Mouse (Mus musculus) forebrain, embryonic 13.5 days (tissue): ENCODE measurements around the gene Tbc1d23. TPM values are rescaled to one million over a fixed set of nuclear protein-coding genes. Genes with fewer than 3 reads are reported as not detected.
"Not testable (repeated sequence)": the region's sequence is repeated elsewhere in the genome, so short reads cannot be mapped to it uniquely, and the experiment has no call there.

Experiments
- ATAC-seq: fragments of 200-750 bp; cut with Nextera tagmentation; 2 replicates; pipeline ENCODE4 v1.8.0; 2017
- H3K27ac ChIP-seq: fragments of 300-500 bp; sonication (generic); 2 replicates; pipeline ENCODE4 v1.5.1; 2015; ENCODE audit warnings: inconsistent platforms, mild to moderate bottlenecking, moderate library complexity
- H3K27me3 ChIP-seq: fragments of 300-500 bp; sonication (generic); 2 replicates; pipeline ENCODE4 v1.6.1; 2015; ENCODE audit warnings: mild to moderate bottlenecking, inconsistent platforms
- H3K36me3 ChIP-seq: fragments of 300-500 bp; sonication (generic); 2 replicates; pipeline ENCODE4 v1.6.1; 2015; ENCODE audit warnings: mild to moderate bottlenecking, inconsistent platforms; ENCODE audit not compliant: poor library complexity, severe bottlenecking
- H3K4me1 ChIP-seq: fragments of 300-500 bp; sonication (generic); 2 replicates; pipeline ENCODE4 v1.6.1; 2015; ENCODE audit warnings: inconsistent platforms
- H3K4me2 ChIP-seq: fragments of 300-500 bp; sonication (generic); 2 replicates; pipeline ENCODE4 v1.6.1; 2015; ENCODE audit warnings: inconsistent platforms, mild to moderate bottlenecking, moderate library complexity
- H3K4me3 ChIP-seq: fragments of 300-500 bp; sonication (generic); 2 replicates; pipeline ENCODE4 v1.5.1; 2015; ENCODE audit warnings: mild to moderate bottlenecking, inconsistent platforms
- H3K9ac ChIP-seq: fragments of 300-500 bp; sonication (generic); 2 replicates; pipeline ENCODE4 v1.6.1; 2015; ENCODE audit warnings: mild to moderate bottlenecking, inconsistent platforms
- H3K9me3 ChIP-seq: fragments of 300-500 bp; sonication (generic); replicated peaks from 2 replicates; pipeline ENCODE4 v1.6.1; 2016; ENCODE audit warnings: inconsistent platforms
- WGBS: fragments of 180-500 bp; shearing (Covaris S2); methylation state at CpG from one replicate; pipeline ENCODE4 v1.1.7; 2015; 5-methylcytosine and 5-hydroxymethylcytosine counted together
- polyA plus RNA-seq: library from polyadenylated mRNA; unstranded; fragments of >200 nt; fragmentation: Nextera tagmentation; extraction: Ambion mirVana; gene quantifications from 2 replicates; pipeline ENCODE4 v1.2.1, GENCODE M21; 2015

Gene Tbc1d23
- polyA plus RNA-seq, 1 experiment from 2014 or later = 26.5 TPM

DNA sequence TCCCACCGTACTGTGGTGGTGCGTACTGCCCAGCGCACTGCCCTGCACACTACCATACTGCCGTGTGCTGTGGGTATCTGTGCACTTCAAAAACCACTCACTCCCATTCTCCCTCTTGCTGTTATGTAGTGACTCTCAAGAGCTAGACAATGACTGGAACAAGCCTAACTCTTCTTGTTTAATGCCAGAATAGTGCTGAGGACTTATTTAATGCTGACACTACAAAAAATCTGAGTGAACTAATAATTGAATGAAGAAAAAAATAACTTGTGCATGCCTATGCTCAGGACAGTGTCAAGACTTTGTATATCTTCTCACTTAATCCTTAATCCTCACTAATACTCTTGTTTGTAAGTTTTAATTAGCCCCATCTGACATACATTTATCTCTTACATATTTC is 16.2 kb upstream of the Tbc1d23 start:
- Histone ChIP-seq H3K4me1 (no peaks in the 10 kb centered on the region), H3K27ac (no peak overlapping the region), H3K9ac (no peak overlapping the region), H3K27me3 (0 out of 2 replicates have a peak, but pooled peaks cover 6% of the 10 kb centered on the region), H3K4me3 (no peak overlapping the region), H3K36me3 (no peaks in the 10 kb centered on the region), H3K4me2 (no peak overlapping the region), H3K9me3 (no peaks in the 10 kb centered on the region)
- 93% methylated on average over 4 of the region's 4 CpGs for WGBS
- ATAC-seq = no peak

DNA sequence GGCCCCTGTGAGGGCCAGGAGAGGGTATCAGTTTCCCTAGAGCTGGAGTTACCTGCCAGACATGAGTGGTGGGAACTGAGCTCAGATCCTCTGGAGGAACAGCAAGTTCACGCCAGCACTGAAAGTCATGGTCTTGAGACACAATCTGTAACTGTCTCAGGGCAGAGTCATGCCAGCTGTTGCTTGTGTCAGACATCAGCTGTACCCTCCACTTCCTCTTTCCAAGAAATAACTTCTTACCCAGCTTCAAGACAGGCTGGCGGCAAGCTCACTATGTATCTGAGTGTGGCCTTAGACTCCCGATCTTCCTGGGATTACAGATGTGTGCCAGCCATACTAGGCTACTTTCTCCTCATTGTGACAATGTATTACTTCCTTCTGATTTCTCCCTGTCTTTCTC is 15.3 kb upstream of the Tbc1d23 start:
- no peaks in the 10 kb centered on the region for H3K9me3 ChIP-seq
- no peaks in the 10 kb centered on the region for H3K4me1 ChIP-seq
- H3K4me3 ChIP-seq = no peak overlapping the region
- no peaks in the 10 kb centered on the region for H3K36me3 ChIP-seq
- H3K9ac ChIP-seq = no peak overlapping the region
- ATAC-seq = no peak
- H3K4me2 ChIP-seq = no peak overlapping the region
- 95% methylated on average over 3 of the region's 3 CpGs for WGBS
- H3K27me3 ChIP-seq = 0 out of 2 replicates have a peak, but pooled peaks cover 6% of the 10 kb centered on the region
- H3K27ac ChIP-seq = no peak overlapping the region

DNA sequence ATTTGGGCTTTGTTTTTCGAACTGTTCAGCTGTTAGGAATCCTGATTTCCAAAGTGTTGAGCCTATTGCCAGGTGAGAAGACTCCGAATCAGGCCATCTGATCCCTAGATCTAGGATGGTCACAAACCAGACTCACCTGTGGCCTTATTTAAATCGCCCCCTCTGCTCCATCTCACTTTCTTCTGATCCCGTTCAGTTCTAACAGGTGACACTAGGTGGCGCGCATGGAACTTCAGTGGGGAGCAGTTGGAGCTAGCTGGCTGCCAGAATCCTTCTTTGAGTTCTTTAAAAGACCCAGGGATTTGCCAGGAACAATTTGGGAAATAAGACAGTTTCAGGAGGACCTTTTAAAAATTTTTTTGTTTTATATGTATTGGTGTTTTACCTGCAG is 12.5 kb upstream of the Tbc1d23 start:
- 16% methylated on average over 6 of the region's 6 CpGs for WGBS
- H3K9me3 ChIP-seq = no peaks in the 10 kb centered on the region
- H3K4me1 ChIP-seq = no peaks in the 10 kb centered on the region
- ATAC-seq = peak; percentile 83
- H3K4me2 ChIP-seq = no peak overlapping the region
- no peak overlapping the region for H3K9ac ChIP-seq
- 0 out of 2 replicates have a peak, but pooled peaks cover 6% of the 10 kb centered on the region for H3K27me3 ChIP-seq
- no peak overlapping the region for H3K4me3 ChIP-seq
- H3K27ac ChIP-seq = no peak overlapping the region
- no peaks in the 10 kb centered on the region for H3K36me3 ChIP-seq

DNA sequence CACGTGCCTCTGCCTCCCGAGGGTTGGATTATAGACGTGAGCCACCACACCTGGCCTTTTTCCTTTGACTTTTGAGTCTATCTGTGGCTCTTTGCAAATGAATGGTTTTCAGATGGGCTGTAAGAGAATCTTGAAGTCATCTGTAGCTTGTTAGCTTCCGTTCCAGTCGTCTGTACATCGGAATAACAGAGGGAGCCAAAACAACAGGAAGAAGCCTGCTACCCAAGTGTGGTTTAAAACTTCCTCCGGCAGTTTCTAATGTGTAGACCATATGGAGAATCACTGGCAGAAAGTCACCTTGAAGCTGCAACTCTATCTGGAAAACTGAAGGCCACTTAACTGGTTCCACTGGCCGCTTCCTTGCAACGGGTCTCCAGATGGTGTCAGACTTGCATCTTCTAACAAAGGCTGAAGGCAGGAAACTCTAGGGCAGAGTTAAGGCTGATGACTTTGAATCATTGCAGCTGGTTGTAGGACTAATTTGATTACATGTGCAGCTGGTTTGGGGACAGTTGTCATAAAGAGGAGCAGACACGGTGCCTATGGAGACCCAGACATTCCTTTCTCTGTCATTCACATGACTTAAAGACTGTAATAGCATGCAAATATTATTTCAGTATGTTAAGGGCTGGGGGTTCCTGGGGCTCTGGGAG is 12.0 kb upstream of the Tbc1d23 start:
- no peaks in the 10 kb centered on the region for H3K4me1 ChIP-seq
- ATAC-seq = peak; percentile 33
- WGBS = 65% methylated on average over 10 of the region's 10 CpGs

DNA sequence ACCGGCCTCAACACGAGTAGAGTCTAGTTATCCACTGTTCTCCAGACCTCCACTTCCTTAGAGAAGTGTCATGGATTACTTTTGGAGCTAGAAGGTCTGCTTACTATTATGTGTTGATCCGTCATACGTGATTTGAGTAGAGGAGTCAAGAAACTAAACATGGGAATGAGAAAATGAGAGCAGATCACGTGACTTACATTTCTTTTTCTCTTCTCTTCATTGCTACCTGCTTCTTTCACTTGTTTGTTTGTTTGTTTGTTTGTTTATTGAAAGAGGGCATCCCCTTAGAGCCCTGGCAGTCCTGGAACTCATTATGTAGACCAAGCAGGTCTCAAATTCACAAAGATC is 11.5 kb upstream of the Tbc1d23 start:
- ATAC-seq = no peak
- Histone ChIP-seq H3K4me2 (no peak overlapping the region), H3K27me3 (0 out of 2 replicates have a peak, but pooled peaks cover 6% of the 10 kb centered on the region), H3K4me1 (no peaks in the 10 kb centered on the region), H3K9me3 (no peaks in the 10 kb centered on the region), H3K27ac (no peak overlapping the region), H3K4me3 (no peak overlapping the region), H3K36me3 (no peaks in the 10 kb centered on the region), H3K9ac (no peak overlapping the region)
- WGBS = 90% methylated on average over 5 of the region's 5 CpGs

More for the DNA sequence above, 12.0 kb upstream of the Tbc1d23 start:
- Histone ChIP-seq H3K4me3 (no peak overlapping the region), H3K4me2 (no peak overlapping the region), H3K36me3 (no peaks in the 10 kb centered on the region), H3K27ac (no peak overlapping the region), H3K9me3 (no peaks in the 10 kb centered on the region), H3K27me3 (0 out of 2 replicates have a peak, but pooled peaks cover 6% of the 10 kb centered on the region), H3K9ac (no peak overlapping the region)

DNA sequence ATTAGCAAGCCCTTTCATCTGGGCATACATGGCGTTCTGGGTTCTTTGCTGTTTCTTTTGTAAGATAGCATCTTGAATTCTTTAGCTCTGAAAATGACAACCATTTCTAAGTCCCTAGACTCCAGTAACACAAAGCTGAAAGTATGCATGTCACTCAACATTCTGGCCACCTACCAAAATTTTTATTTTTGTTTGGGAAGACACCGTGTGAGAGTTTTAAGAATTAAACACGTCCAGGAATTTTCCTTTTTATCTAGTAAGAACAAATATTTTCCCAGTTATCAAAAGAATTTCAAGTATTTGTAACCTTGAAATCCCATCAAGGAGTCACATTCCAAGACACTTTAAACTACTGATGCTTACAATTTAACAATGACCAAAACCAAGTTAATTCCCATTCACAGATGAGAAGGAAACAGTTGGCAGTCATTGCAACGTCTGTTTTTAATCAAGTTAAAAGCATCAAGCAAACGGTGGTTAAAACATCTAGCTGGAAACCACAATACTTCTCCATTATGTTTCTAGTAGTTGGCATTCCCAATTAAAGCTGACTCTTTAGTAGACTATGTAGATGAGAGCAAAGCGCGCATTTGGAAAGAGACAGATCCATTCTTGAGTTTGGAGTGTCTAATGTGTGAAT is 4.7 kb upstream of the Tbc1d23 start:
- Histone ChIP-seq H3K4me2 (no peak overlapping the region), H3K36me3 (no peaks in the 10 kb centered on the region), H3K9ac (no peak overlapping the region), H3K4me3 (no peak overlapping the region), H3K4me1 (no peaks in the 10 kb centered on the region), H3K27ac (no peak overlapping the region), H3K9me3 (no peaks in the 10 kb centered on the region), H3K27me3 (no peaks in the 10 kb centered on the region)
- 67% methylated on average over 7 of the region's 7 CpGs for WGBS
- no peak for ATAC-seq

DNA sequence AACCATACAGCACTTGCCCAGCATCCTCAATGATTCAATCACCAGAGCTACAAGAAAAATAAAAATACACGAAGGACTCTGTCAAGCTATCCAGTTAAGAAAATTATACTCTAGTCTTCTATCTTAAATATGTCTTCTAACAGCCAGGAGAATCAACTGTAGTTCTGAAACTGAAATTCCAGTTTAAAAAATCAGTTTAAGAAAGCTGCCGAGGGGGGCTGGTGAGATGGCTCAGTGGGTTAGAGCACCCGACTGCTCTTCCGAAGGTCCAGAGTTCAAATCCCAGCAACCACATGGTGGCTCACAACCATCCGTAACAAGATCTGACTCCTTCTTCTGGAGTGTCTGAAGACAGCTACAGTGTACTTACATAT is 620 bp upstream of the Tbc1d23 start:
- H3K9ac ChIP-seq, ATAC-seq, H3K27ac ChIP-seq, H3K9me3 ChIP-seq, H3K36me3 ChIP-seq, H3K27me3 ChIP-seq, H3K4me1 ChIP-seq: not testable (repeated sequence)
- 70% methylated on average over 4 of the region's 5 CpGs for WGBS
- Histone ChIP-seq H3K4me3 (peak overlapping the region; percentile 83; the same call in 1 of the 2 replicates), H3K4me2 (peak overlapping the region; percentile 69)

DNA sequence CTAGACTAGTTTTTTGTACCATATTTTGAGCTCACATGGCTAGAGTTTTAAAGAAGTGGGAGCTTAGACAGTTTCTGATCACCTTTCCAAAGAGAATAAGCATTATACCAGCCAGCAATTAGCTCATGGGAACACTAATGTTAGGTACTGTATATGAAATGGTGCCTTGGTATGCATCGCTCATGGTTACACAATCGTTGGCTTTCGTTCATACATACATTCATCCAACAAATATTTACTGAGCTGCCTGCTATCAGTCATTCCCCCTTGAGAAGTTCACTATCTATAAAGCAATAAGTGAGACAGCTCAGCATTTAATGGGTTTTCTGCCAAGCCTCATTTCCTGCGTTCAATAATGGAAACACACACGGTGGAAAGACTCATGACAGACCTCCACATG is 4.9 kb downstream of the Tbc1d23 start:
- Histone ChIP-seq H3K9ac (no peak overlapping the region), H3K27me3 (no peaks in the 10 kb centered on the region), H3K4me3 (no peak overlapping the region), H3K36me3 (no peaks in the 10 kb centered on the region), H3K27ac (no peak overlapping the region), H3K4me1 (peaks cover 8% of the 10 kb centered on the region), H3K9me3 (no peaks in the 10 kb centered on the region), H3K4me2 (no peak overlapping the region)
- ATAC-seq = no peak
- WGBS = 95% methylated on average over 5 of the region's 5 CpGs

DNA sequence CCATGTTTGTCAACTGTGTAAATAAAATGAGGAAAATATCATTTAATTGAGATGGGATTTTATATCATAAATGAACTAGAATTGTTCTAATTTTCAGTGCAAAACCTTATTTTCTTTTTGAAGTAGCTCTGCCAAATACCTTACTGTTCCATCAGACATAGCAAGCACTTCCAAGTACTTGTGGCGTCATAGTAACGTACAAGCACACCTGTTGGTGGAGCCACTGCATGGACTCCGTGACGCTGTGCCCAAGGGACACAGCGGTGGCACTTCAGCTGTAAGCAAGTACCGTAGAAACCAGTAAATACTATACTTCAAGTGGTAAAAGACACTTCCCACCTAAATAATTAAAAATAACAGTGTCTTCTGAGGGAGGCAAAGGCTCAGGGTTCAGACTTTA is 10.9 kb downstream of the Tbc1d23 start:
- Histone ChIP-seq H3K9me3 (no peaks in the 10 kb centered on the region), H3K4me2 (no peak overlapping the region), H3K36me3 (peaks cover 8% of the 10 kb centered on the region), H3K4me1 (no peaks in the 10 kb centered on the region), H3K4me3 (no peak overlapping the region), H3K9ac (no peak overlapping the region), H3K27ac (no peak overlapping the region), H3K27me3 (no peaks in the 10 kb centered on the region)
- 96% methylated on average over 6 of the region's 6 CpGs for WGBS
- ATAC-seq = no peak

DNA sequence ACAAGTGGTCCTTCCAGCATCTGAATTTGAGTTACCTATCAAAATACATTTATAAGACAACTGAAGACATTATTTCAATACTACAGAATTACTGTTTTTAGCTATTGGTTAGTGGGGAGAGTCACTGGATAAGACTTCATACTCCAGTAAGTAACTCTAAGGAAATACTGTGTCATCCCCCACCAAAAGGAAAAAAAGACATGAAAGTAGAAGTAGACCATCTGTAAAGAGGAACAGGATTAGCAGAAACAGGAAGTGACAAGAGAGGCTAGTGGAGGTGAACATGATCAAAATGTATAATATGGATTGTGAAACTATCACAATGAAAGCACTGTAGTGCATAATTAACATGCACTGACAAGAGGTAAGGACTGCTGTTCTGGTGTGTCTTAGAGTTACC is 15.3 kb downstream of the Tbc1d23 start:
- H3K4me1 ChIP-seq = no peaks in the 10 kb centered on the region
- no peaks in the 10 kb centered on the region for H3K27me3 ChIP-seq
- no peak overlapping the region for H3K4me3 ChIP-seq
- peaks cover 25% of the 10 kb centered on the region for H3K36me3 ChIP-seq
- H3K4me2 ChIP-seq = no peak overlapping the region
- no peak overlapping the region for H3K27ac ChIP-seq
- no peak for ATAC-seq
- H3K9ac ChIP-seq = no peak overlapping the region
- no peaks in the 10 kb centered on the region for H3K9me3 ChIP-seq

DNA sequence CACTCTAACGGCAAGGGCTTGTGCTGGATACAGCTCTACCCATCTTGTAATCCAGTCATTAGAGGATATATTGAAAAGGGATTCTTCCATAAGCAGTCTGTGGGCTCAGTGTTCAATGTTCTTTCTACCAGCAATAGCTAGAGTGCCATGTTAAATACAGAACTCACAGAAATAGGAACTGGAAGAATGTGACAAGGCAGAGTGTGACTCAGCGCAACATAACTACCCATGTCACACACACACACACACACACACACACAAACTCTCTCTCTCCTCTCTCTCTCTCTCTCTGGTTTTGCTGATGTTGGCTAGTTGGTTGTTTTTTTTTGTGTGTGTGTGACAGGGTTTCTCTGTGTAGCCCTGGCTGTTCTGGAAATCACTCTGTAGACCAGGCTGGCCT is 20.3 kb downstream of the Tbc1d23 start:
- Histone ChIP-seq H3K9me3 (no peaks in the 10 kb centered on the region), H3K36me3 (peaks cover 39% of the 10 kb centered on the region), H3K4me2 (no peak overlapping the region), H3K4me3 (no peak overlapping the region), H3K4me1 (no peaks in the 10 kb centered on the region), H3K27ac (no peak overlapping the region), H3K27me3 (no peaks in the 10 kb centered on the region), H3K9ac (no peak overlapping the region)
- no peak for ATAC-seq
- WGBS = 91% methylated on average over 2 of the region's 2 CpGs

DNA sequence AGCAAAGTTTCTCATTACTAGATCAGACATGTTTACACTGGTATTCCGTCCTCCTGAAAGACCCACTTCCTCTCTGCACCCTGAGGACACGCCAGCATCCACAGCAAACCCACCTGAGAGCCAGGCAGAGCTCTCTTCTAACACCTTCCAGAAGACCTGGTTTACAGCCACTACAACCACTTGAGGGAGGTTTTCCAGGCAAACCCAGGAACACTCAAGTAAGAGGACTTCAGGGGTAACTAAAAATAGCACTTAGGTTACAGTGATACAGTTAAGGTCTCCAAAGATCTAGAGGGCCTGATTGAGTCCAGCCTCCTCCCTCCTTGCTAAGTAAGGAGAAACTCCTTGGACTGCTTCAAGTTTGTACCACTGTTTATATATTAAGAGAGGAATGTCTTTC is 23.0 kb downstream of the Tbc1d23 start:
- 92% methylated on average over 2 of the region's 2 CpGs for WGBS
- Histone ChIP-seq H3K9me3 (no peaks in the 10 kb centered on the region), H3K27ac (no peak overlapping the region), H3K9ac (no peak overlapping the region), H3K36me3 (peaks cover 39% of the 10 kb centered on the region), H3K4me1 (no peaks in the 10 kb centered on the region), H3K27me3 (no peaks in the 10 kb centered on the region), H3K4me3 (no peak overlapping the region), H3K4me2 (no peak overlapping the region)
- no peak for ATAC-seq

DNA sequence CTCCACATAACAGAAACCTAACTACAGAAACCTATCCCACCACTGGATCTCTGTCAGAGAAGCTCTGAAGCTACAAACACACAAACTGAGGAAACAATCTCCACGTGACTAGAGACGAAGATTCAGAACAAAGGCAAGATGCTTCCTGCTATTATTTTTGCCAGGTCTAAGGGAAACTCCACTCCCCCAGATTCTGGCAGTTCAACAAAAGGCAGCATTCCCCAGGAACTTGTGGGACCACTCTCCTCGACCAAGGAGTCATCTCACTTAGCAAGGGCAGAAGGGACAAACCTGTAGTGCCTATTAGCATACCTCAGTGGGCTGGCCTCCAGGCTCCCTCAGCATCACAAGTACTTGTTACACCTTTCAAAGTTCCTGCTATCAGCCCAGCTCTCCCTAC is 34.0 kb downstream of the Tbc1d23 start:
- H3K27me3 ChIP-seq = no peaks in the 10 kb centered on the region
- no peak for ATAC-seq
- H3K4me1 ChIP-seq = no peaks in the 10 kb centered on the region
- no peaks in the 10 kb centered on the region for H3K9me3 ChIP-seq
- no peak overlapping the region for H3K27ac ChIP-seq
- H3K4me2 ChIP-seq = no peak overlapping the region
- no peak overlapping the region for H3K4me3 ChIP-seq
- 79% methylated on average over 3 of the region's 3 CpGs for WGBS
- no peak overlapping the region for H3K9ac ChIP-seq
- H3K36me3 ChIP-seq = peaks cover 30% of the 10 kb centered on the region
